Mouse (Mus musculus) effector memory CD4-positive, alpha-beta T cell, adult 5 months (primary cell): ENCODE measurements around the gene Copb1. TPM values are rescaled to one million over a fixed set of nuclear protein-coding genes. Genes with fewer than 3 reads are reported as not detected.

Experiments
- polyA plus RNA-seq: library from polyadenylated mRNA; unstranded; fragments of 100-300 nt; shearing (Covaris generic); gene quantifications from one replicate; pipeline ENCODE4 v1.2.1, GENCODE M21; 2017

The Copb1 gene
- polyA plus RNA-seq, result 121 TPM

DNA sequence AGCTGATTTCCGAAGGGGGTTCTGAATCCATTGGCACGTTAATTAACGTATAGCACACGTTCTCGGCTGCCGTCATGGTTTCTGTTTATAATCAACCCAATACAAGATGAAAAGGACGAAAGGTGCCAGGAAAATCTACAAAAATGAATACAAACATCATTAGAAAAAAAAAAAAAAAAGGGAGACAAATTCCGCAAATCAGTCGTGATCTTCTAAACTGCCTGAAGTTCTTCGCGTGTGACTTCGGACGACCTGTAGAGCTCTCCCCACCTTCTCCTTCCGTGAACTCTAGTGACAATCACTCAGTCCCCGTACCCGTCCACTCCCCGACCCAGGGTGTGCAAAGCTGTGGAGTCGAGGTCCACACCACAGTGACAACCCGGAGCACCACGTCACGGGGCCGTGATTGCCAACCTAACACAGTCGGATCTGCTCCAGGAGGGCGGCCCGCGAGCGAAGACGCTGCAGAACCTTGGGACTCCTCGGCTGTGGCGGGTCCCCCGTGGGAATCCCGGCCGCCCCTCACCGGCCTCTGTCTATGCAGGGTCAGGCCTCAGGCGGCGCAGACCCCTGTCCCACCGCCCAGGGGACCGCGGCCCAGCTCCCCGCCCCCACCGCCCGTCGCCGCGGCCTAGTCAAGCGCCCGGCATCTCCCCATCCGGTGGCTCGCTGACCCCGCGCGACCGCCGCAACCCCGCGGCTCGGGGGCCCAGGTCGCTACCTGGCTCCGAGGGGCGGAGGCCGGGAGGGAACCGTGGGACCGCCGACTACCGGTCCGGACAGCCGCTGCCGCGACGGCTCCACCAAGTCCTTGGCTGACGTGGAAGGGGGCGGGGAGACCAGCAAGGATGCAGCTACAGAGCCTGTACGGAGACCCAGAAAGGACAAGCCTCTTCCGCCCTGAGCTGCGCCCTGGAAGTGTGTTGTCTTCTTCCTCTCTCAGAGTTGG lies at the start of gene Copb1:
Gene Copb1 (minus strand): TSS at position 827 of the 949 bp plus-strand sequence.

DNA sequence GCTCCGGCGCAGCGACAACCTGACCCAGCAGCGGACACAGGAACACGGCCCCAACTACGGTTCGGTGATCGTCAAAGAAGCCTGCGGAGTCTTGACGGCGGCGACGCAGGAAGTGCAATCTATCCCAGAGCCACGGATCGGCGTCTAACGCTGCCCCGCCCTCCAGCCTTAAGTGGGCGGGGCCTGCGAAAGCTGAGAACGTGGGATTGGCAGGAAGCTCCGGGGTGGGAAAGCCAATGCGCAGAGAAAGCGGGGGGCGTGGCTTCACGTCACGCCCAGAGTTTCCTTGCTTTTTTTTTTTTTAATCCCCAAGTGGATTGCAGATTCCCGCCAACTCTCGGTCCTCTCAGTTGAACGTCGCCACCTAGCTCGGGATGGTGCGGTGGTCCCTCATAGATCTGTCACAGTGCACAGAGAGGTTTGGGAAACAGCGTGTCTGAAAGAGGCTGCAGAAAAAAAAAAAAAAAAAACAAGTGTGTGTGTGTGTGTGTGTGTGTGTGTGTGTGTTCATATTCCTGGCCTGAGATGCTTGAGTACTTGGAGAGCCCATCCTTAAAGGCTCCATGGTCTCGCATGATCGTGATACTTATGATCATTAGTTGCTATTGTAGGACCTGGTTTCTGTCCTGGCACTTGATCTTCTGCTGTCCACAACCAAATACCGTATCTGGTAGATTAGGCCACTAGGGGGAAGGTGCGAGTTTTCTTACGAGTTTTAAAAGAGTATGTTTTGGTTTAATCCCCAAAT lies 21.7 kb upstream of the Copb1 start, which contains the start of gene Psma1:
Gene Psma1 (minus strand): TSS at position 114 of the 748 bp plus-strand sequence.

Other genes with a start within 250 kb of the Copb1 start
- gene Rras2, start 136.9 kb downstream of the Copb1 start, polyA plus RNA-seq, result 15.6 TPM
- 175 TPM for gene Psma1, start 21.4 kb upstream of the Copb1 start, polyA plus RNA-seq
- gene Pde3b, start 160.6 kb upstream of the Copb1 start, polyA plus RNA-seq, result 99.4 TPM